Mouse (Mus musculus): ENCODE results near the gene Upp2. TPM values are rescaled to one million over a fixed set of nuclear protein-coding genes. Genes with fewer than 3 reads are reported as not detected.

Upp2 gene
- total RNA-seq, 1 experiment from 2014 or later = not detected

DNA sequence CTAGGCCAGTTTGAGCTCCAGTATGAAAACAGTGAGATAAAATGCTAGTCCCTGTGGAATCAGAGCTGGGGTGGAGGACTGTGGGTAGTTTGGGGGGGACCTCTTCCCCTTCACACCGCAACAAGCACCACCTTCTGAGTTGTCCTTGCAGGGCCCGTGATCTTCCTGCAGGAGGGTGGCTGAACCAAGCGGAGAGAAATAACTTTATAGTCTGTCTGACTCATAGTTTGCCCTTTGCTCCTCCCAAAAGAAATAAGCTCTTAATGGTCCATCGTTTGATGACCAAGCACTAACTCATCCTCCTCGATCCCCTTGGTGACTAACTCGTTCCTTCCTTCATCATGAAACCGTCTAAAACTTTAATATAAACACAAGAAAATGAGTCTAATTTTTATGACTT, 20.8 kb upstream of the Upp2 start:
- ATAC-seq (replicated peaks in 1 of 2; ENCODE audit: insufficient read depth in 1 of 2, low FRiP score in 2 of 2, low TSS enrichment in 1 of 2, low read depth in 1 of 2, poor library complexity in 2 of 2, severe bottlenecking in 2 of 2) = no peak

- ATAC-seq (replicated peaks in 1 of 2; ENCODE audit: insufficient read depth in 1 of 2, low FRiP score in 2 of 2, low TSS enrichment in 1 of 2, low read depth in 1 of 2, poor library complexity in 2 of 2, severe bottlenecking in 2 of 2) = no peak
Measured at GRCm38 (mm10) chr2:58548943-58549342, 18.2 kb upstream of the Upp2 start.

- no peak for ATAC-seq (replicated peaks in 1 of 2; ENCODE audit: insufficient read depth in 1 of 2, low FRiP score in 2 of 2, low TSS enrichment in 1 of 2, low read depth in 1 of 2, poor library complexity in 2 of 2, severe bottlenecking in 2 of 2)
Measured at GRCm38 (mm10) chr2:58549960-58550359, 17.1 kb upstream of the Upp2 start.

DNA sequence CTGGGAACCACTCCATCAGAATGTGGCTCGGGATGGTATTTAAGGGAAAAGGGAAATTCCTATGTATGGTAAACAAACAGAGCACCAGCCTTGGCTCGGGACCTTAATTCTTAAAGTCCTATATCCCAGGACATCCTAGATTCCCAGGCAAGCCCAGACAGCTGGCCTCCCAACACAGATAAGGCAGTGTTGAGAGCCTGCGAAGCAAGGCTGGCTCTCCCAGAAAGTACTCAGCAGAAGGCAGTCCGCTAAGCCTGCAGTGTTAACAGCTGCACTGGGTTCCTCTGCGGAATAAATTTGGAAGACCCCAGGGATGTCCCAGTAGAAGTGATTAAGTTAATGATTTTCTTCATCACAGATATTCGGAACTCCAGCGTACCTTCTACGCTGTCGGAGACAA, 16.6 kb upstream of the Upp2 start:
- ATAC-seq (replicated peaks in 1 of 2; ENCODE audit: insufficient read depth in 1 of 2, low FRiP score in 2 of 2, low TSS enrichment in 1 of 2, low read depth in 1 of 2, poor library complexity in 2 of 2, severe bottlenecking in 2 of 2) = no peak

DNA sequence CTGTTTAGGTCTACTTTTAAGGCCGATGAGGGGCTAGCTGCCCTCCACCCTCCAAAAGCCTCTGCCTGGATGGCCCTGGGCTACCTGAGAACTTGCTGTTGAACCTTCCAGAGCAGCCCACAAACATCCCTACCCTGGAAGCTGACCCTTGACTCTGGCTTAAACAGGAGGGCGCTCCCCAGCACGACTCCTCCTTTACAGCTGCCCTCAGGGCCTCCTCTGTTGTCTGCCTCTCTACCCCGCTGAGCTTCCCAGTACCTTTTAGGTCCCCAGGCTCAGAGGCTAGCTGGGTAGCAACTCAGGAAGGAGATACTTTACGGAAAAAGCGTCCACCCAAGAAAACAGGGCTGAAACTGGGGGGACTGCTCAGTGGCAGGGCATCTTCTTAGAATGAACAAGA, 15.2 kb upstream of the Upp2 start:
- ATAC-seq (replicated peaks in 1 of 2; ENCODE audit: insufficient read depth in 1 of 2, low FRiP score in 2 of 2, low TSS enrichment in 1 of 2, low read depth in 1 of 2, poor library complexity in 2 of 2, severe bottlenecking in 2 of 2) = no peak

DNA sequence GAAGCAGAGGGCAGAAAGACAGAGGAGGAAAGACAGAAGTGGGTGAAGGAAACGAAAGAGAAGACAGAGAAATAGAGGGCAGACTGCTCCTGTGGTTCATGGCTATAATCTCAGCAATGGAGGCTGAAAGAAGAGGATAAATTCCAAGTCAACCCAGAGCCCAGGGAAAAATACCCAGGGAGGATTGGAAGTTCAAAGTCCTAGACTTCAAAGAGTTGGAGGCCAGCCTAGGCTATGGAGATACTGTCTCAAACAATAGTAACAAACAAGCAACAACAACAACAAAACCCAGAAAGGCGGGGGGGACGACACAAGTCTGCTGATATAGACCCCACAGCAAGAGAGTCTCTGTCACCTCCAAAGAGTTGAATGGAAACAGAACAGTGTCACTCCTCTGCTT, 14.8 kb upstream of the Upp2 start:
- ATAC-seq (replicated peaks in 1 of 2; ENCODE audit: insufficient read depth in 1 of 2, low FRiP score in 2 of 2, low TSS enrichment in 1 of 2, low read depth in 1 of 2, poor library complexity in 2 of 2, severe bottlenecking in 2 of 2) = no peak

DNA sequence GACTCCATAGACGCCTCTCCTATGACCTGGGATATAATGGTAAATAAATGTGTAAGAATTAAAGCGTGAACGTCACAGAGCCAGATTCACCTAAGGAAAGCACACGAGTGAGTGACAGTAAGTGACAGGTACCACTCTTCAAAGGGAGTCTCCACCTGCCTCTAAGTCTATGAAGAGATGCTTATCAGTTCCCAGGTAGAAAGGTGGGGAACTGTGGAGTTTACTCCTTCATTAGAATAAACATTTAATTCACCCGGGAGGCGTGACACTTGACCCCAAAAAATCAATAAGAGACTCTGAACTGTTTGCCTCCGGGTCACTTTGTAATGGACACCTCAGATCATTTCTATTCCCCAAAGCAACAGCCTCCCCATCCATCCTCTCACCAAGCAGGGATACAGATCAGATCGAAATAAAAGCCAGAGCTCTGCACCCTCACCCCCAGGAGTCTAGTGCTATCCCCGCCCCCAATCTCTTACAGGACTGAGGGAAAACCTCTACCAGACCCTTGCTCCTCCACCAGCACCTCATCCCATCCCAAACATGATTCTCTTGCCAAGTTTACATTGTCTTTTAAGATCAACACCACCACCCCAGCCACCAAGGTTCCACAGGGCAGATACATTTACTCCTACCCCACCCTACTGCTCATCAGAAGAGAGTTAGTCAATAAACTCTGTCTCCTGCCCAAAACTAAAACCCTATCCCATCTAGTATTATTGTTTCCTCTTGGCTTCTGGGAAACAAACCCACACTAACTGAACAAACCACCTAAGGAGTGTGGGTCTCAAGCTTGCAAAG, 9.9 kb upstream of the Upp2 start:
- ATAC-seq (replicated peaks in 1 of 2; ENCODE audit: insufficient read depth in 1 of 2, low FRiP score in 2 of 2, low TSS enrichment in 1 of 2, low read depth in 1 of 2, poor library complexity in 2 of 2, severe bottlenecking in 2 of 2) = no peak

- no peak for ATAC-seq (replicated peaks in 1 of 2; ENCODE audit: insufficient read depth in 1 of 2, low FRiP score in 2 of 2, low TSS enrichment in 1 of 2, low read depth in 1 of 2, poor library complexity in 2 of 2, severe bottlenecking in 2 of 2)
Measured at GRCm38 (mm10) chr2:58562137-58562536, 5.0 kb upstream of the Upp2 start.

DNA sequence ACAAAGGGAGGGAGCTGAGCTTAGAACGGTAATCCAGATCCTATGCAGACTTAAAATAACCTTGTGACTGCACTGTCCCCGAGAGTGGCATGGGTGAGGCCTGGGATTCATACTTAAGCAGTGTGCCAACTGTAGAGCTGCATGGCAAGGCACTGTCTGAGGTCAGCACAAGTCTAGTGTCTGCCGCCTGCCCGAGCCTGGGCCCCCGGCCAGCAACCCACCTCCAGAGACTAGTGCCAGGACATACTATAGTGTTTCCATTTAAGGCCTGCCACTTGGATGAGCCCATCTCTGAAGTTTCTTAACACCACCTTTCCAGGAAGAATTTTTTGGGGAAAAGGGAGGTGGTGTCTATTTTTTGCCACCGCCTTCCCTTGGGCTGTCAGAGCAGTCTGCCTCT, 1.8 kb upstream of the Upp2 start:
- no peak for ATAC-seq (replicated peaks in 1 of 2; ENCODE audit: insufficient read depth in 1 of 2, low FRiP score in 2 of 2, low TSS enrichment in 1 of 2, low read depth in 1 of 2, poor library complexity in 2 of 2, severe bottlenecking in 2 of 2)

DNA sequence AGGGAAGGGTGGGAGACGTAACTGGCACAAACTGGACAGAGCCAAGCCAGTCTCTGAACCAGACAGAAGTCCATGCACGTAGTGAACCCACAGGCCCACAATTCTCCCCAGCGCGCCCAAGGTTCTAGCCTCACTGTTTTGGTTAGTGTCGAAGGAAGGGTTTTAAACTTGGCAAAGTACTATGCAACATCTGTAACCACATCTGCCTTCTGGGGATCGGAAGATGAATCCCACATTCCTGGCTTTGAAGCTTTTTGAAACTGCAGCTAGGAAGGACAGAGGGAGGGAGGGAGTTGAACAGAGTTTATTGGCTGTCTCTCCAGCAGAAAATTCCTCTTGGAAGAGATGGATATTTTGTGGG, 1.1 kb upstream of the Upp2 start:
- ATAC-seq (replicated peaks in 1 of 2; ENCODE audit: insufficient read depth in 1 of 2, low FRiP score in 2 of 2, low TSS enrichment in 1 of 2, low read depth in 1 of 2, poor library complexity in 2 of 2, severe bottlenecking in 2 of 2) = no peak

GRCm38 (mm10) chr2:58566410-58567065, 560 bp upstream of the Upp2 start:
- peak; percentile 25 to 43 for ATAC-seq (replicated peaks in 1 of 2; ENCODE audit: insufficient read depth in 1 of 2, low FRiP score in 2 of 2, low TSS enrichment in 1 of 2, low read depth in 1 of 2, poor library complexity in 2 of 2, severe bottlenecking in 2 of 2)

GRCm38 (mm10) chr2:58567866-58568719, 995 bp downstream of the Upp2 start:
- ATAC-seq (replicated peaks in 1 of 2; ENCODE audit: insufficient read depth in 1 of 2, low FRiP score in 2 of 2, low TSS enrichment in 1 of 2, low read depth in 1 of 2, poor library complexity in 2 of 2, severe bottlenecking in 2 of 2) = 0 out of 4 replicates have a peak, but pooled peaks of 1 of the 2 experiments have one; percentile 8

- no peak for ATAC-seq (replicated peaks in 1 of 2; ENCODE audit: insufficient read depth in 1 of 2, low FRiP score in 2 of 2, low TSS enrichment in 1 of 2, low read depth in 1 of 2, poor library complexity in 2 of 2, severe bottlenecking in 2 of 2)
Measured at GRCm38 (mm10) chr2:58568841-58569645, 1.9 kb downstream of the Upp2 start.

GRCm38 (mm10) chr2:58574167-58574566, 7.1 kb downstream of the Upp2 start:
- ATAC-seq (replicated peaks in 1 of 2; ENCODE audit: insufficient read depth in 1 of 2, low FRiP score in 2 of 2, low TSS enrichment in 1 of 2, low read depth in 1 of 2, poor library complexity in 2 of 2, severe bottlenecking in 2 of 2) = no peak

- ATAC-seq (replicated peaks in 1 of 2; ENCODE audit: insufficient read depth in 1 of 2, low FRiP score in 2 of 2, low TSS enrichment in 1 of 2, low read depth in 1 of 2, poor library complexity in 2 of 2, severe bottlenecking in 2 of 2) = no peak
Measured at GRCm38 (mm10) chr2:58586311-58586710, 19.2 kb downstream of the Upp2 start.

GRCm38 (mm10) chr2:58589637-58590036, 22.5 kb downstream of the Upp2 start:
- no peak for ATAC-seq (replicated peaks in 1 of 2; ENCODE audit: insufficient read depth in 1 of 2, low FRiP score in 2 of 2, low TSS enrichment in 1 of 2, low read depth in 1 of 2, poor library complexity in 2 of 2, severe bottlenecking in 2 of 2)

GRCm38 (mm10) chr2:58590055-58590454, 23.0 kb downstream of the Upp2 start:
- no peak for ATAC-seq (replicated peaks in 1 of 2; ENCODE audit: insufficient read depth in 1 of 2, low FRiP score in 2 of 2, low TSS enrichment in 1 of 2, low read depth in 1 of 2, poor library complexity in 2 of 2, severe bottlenecking in 2 of 2)

Data from hematopoietic stem cell, adult 5-6 weeks (primary cell).